Mouse (Mus musculus): ENCODE data around the gene Polr2i. TPM values are rescaled to one million over a fixed set of nuclear protein-coding genes. Genes with fewer than 3 reads are reported as not detected.
"Not testable (repeated sequence)": the region's sequence is repeated elsewhere in the genome, so short reads cannot be mapped to it uniquely, and the experiment has no call there.

Gene Polr2i
- 170 and 175 TPM in 2 replicates for polyA plus RNA-seq (2016; fragmentation: Nextera tagmentation; extraction: Ambion mirVana)

DNA sequence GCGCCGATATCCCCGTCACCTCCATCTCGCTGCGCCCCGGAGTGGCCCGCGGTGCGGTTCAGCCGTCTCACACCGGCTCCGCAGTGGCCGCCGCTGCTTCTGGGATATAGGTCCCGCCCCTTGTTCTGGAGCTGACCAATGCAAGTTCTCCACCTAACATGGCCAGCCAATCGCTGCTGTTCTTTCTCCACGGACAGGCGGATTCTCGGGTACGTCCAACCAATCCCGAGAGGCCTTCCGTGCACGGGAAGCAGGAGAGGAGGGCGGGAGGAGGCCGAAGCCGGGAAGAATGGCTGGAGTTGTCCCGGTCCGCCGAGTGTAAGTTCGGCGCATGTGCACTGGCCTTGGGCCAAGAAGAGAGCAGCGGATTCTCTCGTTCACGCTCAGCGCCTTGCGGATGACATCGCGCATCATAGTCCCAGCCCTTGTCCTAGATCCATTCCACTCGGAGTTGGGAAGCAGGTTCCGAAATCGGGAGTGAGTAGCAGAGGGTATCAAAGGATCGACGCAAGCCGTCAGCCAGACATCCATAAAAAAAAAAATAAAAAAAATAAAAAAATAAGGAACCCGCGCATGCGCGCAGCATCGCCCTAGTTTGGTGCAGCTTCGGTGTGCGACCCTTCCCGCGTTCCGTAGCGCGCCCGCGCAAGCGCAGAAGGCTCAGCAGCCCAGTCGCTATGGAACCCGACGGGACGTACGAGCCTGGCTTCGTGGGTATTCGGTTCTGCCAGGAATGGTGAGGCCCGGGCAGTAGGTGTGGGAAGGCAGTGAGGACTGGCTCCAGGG lies at the start of gene Polr2i, which contains the start of gene Tbcb:
Polr2i (plus strand) TSS at position 280 of the 786 bp plus-strand sequence.
Tbcb (minus strand) TSS at position 604 of the 786 bp plus-strand sequence.
- H3K36me3 ChIP-seq, result peaks cover 60% of the 10 kb centered on the region
- DNase-seq (ENCODE audit: low spot score), result peak; percentile 96

DNA sequence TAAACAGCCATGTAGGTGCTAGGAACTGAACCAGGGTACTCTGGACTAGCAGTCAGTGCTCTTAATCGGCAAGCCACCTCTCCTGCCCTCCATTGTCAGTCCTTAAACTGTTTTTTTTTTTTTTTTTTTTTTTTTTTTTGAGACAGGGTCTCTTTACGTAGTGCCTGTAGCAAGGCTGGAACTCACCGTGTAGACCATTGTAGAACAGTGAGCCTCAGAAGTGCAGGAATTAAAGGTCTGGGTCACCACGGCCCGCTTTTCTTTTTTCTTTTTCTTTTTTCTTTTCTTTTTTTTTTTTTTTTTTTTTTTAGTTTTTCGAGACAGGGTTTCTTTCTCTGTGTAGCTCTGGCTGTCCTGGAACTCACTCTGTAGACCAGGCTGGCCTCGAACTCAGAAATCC lies 48.6 kb upstream of the Polr2i start:
- not testable (repeated sequence) for H3K27me3 ChIP-seq (ENCODE audit: low read depth, poor library complexity, severe bottlenecking); H3K27ac ChIP-seq; H3K4me1 ChIP-seq; H3K9me3 ChIP-seq (replicated peaks); H3K4me3 ChIP-seq; DNase-seq (ENCODE audit: low spot score)
- peaks cover 49% of the 10 kb centered on the region for H3K36me3 ChIP-seq
- WGBS, result 83% methylated on average over 7 of the region's 7 CpGs

More for the DNA sequence above, at the start of gene Polr2i, which contains the start of gene Tbcb:
- Histone ChIP-seq H3K9me3 (replicated peaks) (no peaks in the 10 kb centered on the region), H3K27me3 (ENCODE audit: low read depth, poor library complexity, severe bottlenecking) (no peaks in the 10 kb centered on the region), H3K27ac (peak within 1 kb of the TSS; percentile 93), H3K4me1 (peaks cover 19% of the 10 kb centered on the region), H3K4me3 (peak within 1 kb of the TSS; percentile 84)
- WGBS, result under 1% methylated on average over 67 of the region's 67 CpGs

- Histone ChIP-seq H3K36me3 (peaks cover 49% of the 10 kb centered on the region), H3K27me3 (ENCODE audit: low read depth, poor library complexity, severe bottlenecking) (no peaks in the 10 kb centered on the region), H3K27ac (no peak within 1 kb of the TSS), H3K4me3 (peak within 1 kb of the TSS; percentile 35; the same call in 1 of the 2 replicates), H3K9me3 (replicated peaks) (no peaks in the 10 kb centered on the region), H3K4me1 (peaks cover 10% of the 10 kb centered on the region)
- 1% methylated on average over 11 of the region's 11 CpGs for WGBS
- DNase-seq (ENCODE audit: low spot score), result peak; percentile 55
These were observed 47.9 kb upstream of the Polr2i start, which contains the start of gene Cox7a1 for GRCm38 (mm10) chr7:30183879-30184289. TSS of gene Cox7a1 (plus strand) at chr7:30184144.

GRCm38 (mm10) chr7:30184641-30185348 lies 47.0 kb upstream of the Polr2i start:
- H3K27me3 ChIP-seq (ENCODE audit: low read depth, poor library complexity, severe bottlenecking), result no peaks in the 10 kb centered on the region
- 71% methylated on average over 13 of the region's 13 CpGs for WGBS
- H3K27ac ChIP-seq, result no peak overlapping the region
- no peak overlapping the region for H3K4me3 ChIP-seq
- no peak for DNase-seq (ENCODE audit: low spot score)
- peaks cover 10% of the 10 kb centered on the region for H3K4me1 ChIP-seq
- no peaks in the 10 kb centered on the region for H3K9me3 ChIP-seq (replicated peaks)
- peaks cover 55% of the 10 kb centered on the region for H3K36me3 ChIP-seq

DNA sequence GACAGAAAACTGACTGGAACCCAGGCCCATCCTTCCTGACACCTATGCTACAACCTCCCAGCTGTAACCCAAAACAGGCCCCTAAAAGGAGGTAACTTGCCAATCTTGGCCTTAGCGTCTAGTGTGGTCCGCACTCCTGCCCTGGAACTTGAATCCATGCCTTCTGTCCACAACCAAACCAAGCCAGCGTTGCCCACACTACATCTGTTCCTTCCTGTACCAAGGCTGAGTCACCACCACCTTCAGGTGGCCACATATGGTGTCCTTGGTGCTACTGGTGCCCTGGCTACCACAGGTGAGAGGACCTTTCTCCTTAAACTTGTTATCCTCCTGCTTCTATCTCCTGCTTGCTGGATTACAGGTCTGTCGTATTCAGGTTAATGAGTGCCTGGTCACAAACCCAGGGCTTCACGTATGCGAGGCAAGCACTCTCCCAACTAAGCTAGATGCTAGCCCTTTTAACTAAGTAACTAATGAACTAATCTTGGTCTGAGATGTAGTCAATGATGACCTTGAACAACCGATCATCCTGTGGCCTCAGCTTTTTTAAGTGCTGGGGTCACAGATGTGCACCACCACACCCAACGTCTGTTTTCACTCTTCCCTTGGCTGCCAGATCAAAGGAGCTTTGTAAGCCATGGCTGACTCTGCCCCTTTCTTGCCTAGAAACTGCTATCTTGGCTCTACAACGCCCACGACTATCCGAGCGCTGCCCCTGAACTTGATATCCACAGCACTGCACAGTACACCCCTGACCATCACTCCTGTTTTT lies 43.2 kb upstream of the Polr2i start:
- 80% methylated on average over 12 of the region's 12 CpGs for WGBS
- H3K9me3 ChIP-seq (replicated peaks), result no peaks in the 10 kb centered on the region
- no peak overlapping the region for H3K27ac ChIP-seq
- peaks cover 22% of the 10 kb centered on the region for H3K4me1 ChIP-seq
- H3K4me3 ChIP-seq, result no peak overlapping the region
- H3K36me3 ChIP-seq, result peaks cover 77% of the 10 kb centered on the region
- H3K27me3 ChIP-seq (ENCODE audit: low read depth, poor library complexity, severe bottlenecking), result no peaks in the 10 kb centered on the region
- no peak for DNase-seq (ENCODE audit: low spot score)

- Histone ChIP-seq H3K36me3 (peaks cover 77% of the 10 kb centered on the region), H3K27me3 (ENCODE audit: low read depth, poor library complexity, severe bottlenecking) (no peaks in the 10 kb centered on the region), H3K27ac (no peak overlapping the region), H3K4me3 (no peak overlapping the region), H3K4me1 (peaks cover 18% of the 10 kb centered on the region), H3K9me3 (replicated peaks) (no peaks in the 10 kb centered on the region)
- 89% methylated on average over 4 of the region's 4 CpGs for WGBS
- no peak for DNase-seq (ENCODE audit: low spot score)
These were observed 42.6 kb upstream of the Polr2i start for GRCm38 (mm10) chr7:30189116-30189491.

DNA sequence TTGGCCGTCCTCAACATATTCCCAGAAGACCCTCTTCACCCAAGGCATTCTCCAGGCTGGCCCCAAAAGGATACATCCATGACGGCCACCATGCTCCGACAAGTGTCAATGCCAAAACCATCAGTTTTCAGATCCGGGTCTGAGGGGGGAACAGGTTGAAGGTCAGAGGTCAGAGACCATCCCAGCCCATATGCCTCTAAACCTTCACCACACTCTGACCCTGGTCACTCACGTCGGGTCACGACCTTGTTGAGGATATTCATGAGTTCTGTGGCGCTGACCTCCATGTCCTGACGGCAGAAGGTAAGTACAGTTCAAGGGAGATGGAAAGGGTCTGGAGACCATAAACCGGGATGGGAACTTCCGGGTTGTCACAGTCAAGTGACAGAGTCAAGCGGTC lies 39.7 kb upstream of the Polr2i start:
- Histone ChIP-seq H3K27me3 (ENCODE audit: low read depth, poor library complexity, severe bottlenecking) (no peaks in the 10 kb centered on the region), H3K4me1 (peaks cover 24% of the 10 kb centered on the region), H3K27ac (no peak overlapping the region), H3K36me3 (peaks cover 55% of the 10 kb centered on the region), H3K9me3 (replicated peaks) (no peaks in the 10 kb centered on the region), H3K4me3 (0 out of 2 replicates have a peak overlapping the region, but pooled peaks have one; percentile 88)
- 90% methylated on average over 12 of the region's 12 CpGs for WGBS
- DNase-seq (ENCODE audit: low spot score), result no peak

DNA sequence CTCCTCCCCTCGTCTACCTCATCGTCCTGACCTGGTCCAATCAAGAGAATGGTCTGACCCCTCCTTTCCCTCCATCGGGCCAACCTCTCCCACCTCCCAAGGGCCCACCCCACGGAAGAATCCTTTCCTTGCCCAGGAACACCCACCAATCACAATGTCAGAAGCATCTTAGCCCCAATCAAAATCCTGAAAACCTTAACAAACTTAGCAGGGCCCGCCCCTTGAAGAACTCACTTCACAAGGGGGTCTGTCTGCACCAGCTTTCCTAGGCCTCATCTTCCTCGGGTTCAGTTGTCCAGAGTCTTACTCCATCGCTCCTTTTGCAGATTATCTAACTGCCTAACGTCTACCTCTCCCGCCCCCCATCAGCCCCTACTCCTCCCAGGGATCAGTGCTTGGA lies 38.7 kb upstream of the Polr2i start:
- Histone ChIP-seq H3K4me3 (peak overlapping the region; percentile 88), H3K27ac (peak overlapping the region; percentile 88; the same call in 1 of the 2 replicates), H3K4me1 (peaks cover 31% of the 10 kb centered on the region), H3K9me3 (replicated peaks) (no peaks in the 10 kb centered on the region), H3K27me3 (ENCODE audit: low read depth, poor library complexity, severe bottlenecking) (no peaks in the 10 kb centered on the region), H3K36me3 (peaks cover 46% of the 10 kb centered on the region)
- no peak for DNase-seq (ENCODE audit: low spot score)
- 12% methylated on average over 9 of the region's 9 CpGs for WGBS

DNA sequence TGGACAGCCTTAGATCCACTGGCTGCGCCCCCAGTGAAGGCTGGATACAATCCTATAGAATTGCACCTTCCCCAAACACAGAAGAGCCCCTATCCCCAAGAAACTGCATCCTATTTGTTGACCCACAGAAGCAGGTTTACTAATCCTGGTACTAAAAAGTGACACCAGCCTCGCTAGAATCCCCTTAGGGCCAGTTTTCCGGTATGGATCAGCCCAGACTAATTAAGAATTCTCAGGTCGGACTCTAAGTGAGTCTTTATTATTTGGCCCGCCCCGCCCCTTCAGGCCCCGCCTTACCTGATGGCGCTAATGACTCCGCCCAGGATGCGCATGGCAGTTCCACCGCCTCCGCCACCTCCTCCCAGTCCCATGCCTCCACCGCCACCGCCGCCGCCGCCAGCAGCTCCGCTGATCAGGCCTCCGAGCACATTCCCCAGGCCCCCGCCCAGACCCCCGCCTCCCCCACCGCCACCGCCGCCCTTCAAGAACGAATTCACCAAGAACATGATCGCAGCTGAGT lies 38.1 kb upstream of the Polr2i start:
- H3K27ac ChIP-seq, result peak overlapping the region; percentile 88
- H3K4me3 ChIP-seq, result peak overlapping the region; percentile 88
- peaks cover 32% of the 10 kb centered on the region for H3K4me1 ChIP-seq
- no peaks in the 10 kb centered on the region for H3K27me3 ChIP-seq (ENCODE audit: low read depth, poor library complexity, severe bottlenecking)
- DNase-seq (ENCODE audit: low spot score), result peak; percentile 88
- under 1% methylated on average over 26 of the region's 26 CpGs for WGBS
- peaks cover 39% of the 10 kb centered on the region for H3K36me3 ChIP-seq
- H3K9me3 ChIP-seq (replicated peaks), result no peaks in the 10 kb centered on the region

DNA sequence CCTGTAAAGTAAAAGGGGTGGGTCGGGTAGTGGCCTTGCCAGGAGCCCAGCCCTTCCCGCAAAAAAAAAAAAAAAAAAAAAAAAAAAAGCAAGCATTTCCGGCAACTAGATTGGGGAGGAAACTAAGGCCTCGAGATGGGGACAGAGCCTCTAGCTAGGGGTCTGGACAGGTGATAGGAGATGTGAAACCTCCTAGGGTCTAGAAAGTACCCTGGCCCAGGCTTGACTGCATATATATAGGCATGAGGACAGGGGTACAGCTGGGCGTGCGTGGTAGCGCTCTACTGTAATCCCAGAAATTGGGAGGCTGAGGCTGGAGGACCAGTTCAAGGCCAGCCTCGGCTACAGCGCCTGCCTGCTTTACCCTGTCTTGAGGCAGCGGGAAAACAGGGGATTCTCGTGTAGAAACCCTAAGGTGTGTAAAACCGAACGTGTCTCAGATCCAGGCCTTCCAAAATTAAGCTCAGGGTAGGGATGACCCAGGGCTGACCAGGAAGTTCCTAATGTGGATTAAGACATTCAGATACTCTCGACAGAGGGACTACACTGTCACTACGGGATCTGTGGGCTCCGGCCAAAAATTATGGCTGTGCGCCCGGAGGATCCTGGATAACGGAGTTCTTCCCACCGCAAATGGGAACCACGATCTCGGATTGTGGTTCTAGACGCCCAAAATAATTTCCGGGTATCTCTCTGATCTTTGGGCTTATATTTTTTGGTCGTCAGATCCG lies 37.5 kb upstream of the Polr2i start:
- no peaks in the 10 kb centered on the region for H3K9me3 ChIP-seq (replicated peaks)
- H3K4me1 ChIP-seq, result peaks cover 32% of the 10 kb centered on the region
- no peaks in the 10 kb centered on the region for H3K27me3 ChIP-seq (ENCODE audit: low read depth, poor library complexity, severe bottlenecking)
- peak overlapping the region; percentile 88 for H3K4me3 ChIP-seq
- H3K27ac ChIP-seq, result peak overlapping the region; percentile 88
- WGBS, result 1% methylated on average over 26 of the region's 26 CpGs
- H3K36me3 ChIP-seq, result peaks cover 33% of the 10 kb centered on the region
- peak; percentile 54 for DNase-seq (ENCODE audit: low spot score)

- Histone ChIP-seq H3K36me3 (peaks cover 29% of the 10 kb centered on the region), H3K27ac (peak overlapping the region; percentile 88), H3K9me3 (replicated peaks) (no peaks in the 10 kb centered on the region), H3K4me1 (peaks cover 32% of the 10 kb centered on the region), H3K27me3 (ENCODE audit: low read depth, poor library complexity, severe bottlenecking) (no peaks in the 10 kb centered on the region), H3K4me3 (peak overlapping the region; percentile 88)
- WGBS, result 0% methylated on average over 28 of the region's 28 CpGs
- peak; percentile 99 for DNase-seq (ENCODE audit: low spot score)
These were observed 36.9 kb upstream of the Polr2i start for GRCm38 (mm10) chr7:30194884-30195283.

DNA sequence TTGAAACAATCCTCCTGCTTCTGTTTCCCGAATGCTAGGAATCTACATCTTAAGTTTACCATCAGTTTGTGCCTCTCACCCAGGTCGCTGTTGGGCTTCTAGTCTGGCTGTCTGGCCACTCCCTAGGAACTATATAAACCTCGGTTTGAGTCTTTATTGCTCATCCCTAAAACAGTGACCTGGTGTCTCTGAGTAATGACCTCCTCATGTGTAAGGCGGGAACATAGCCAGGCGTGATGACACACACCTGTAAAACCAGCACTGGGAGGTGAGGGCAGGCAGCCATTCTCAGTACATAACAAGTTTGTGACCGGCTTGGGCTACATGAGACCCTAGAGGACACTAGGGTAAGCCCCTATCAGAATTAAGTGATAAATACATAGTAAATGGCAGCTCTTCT lies 36.3 kb upstream of the Polr2i start:
- no peaks in the 10 kb centered on the region for H3K9me3 ChIP-seq (replicated peaks)
- no peak for DNase-seq (ENCODE audit: low spot score)
- H3K36me3 ChIP-seq, result peaks cover 23% of the 10 kb centered on the region
- peak overlapping the region; percentile 88; the same call in 1 of the 2 replicates for H3K4me3 ChIP-seq
- no peak overlapping the region for H3K27ac ChIP-seq
- no peaks in the 10 kb centered on the region for H3K27me3 ChIP-seq (ENCODE audit: low read depth, poor library complexity, severe bottlenecking)
- H3K4me1 ChIP-seq, result peaks cover 32% of the 10 kb centered on the region
- 69% methylated on average over 6 of the region's 6 CpGs for WGBS

All from limb, embryonic 10.5 days (tissue).